Mouse (Mus musculus) brain, embryonic 14.5 days (tissue): Measurements from ENCODE around the gene Dcun1d2.

Experiments used
- CTCF ChIP-seq: fragments of 200-500 bp; IDR thresholded peaks from 2 replicates; pipeline ENCODE4 v1.5.1; 2012; ENCODE audit warnings: inconsistent platforms, mild to moderate bottlenecking, moderate library complexity, borderline replicate concordance; ENCODE audit not compliant: insufficient read depth, insufficient read length; ENCODE audit errors: extremely low read depth
- POLR2A ChIP-seq: fragments of 200-500 bp; IDR thresholded peaks from 2 replicates; pipeline ENCODE4 v1.6.1; 2012; ENCODE audit warnings: mild to moderate bottlenecking, inconsistent platforms, borderline replicate concordance; ENCODE audit not compliant: poor library complexity, insufficient read depth, insufficient read length, severe bottlenecking; ENCODE audit errors: extremely low read depth

DNA sequence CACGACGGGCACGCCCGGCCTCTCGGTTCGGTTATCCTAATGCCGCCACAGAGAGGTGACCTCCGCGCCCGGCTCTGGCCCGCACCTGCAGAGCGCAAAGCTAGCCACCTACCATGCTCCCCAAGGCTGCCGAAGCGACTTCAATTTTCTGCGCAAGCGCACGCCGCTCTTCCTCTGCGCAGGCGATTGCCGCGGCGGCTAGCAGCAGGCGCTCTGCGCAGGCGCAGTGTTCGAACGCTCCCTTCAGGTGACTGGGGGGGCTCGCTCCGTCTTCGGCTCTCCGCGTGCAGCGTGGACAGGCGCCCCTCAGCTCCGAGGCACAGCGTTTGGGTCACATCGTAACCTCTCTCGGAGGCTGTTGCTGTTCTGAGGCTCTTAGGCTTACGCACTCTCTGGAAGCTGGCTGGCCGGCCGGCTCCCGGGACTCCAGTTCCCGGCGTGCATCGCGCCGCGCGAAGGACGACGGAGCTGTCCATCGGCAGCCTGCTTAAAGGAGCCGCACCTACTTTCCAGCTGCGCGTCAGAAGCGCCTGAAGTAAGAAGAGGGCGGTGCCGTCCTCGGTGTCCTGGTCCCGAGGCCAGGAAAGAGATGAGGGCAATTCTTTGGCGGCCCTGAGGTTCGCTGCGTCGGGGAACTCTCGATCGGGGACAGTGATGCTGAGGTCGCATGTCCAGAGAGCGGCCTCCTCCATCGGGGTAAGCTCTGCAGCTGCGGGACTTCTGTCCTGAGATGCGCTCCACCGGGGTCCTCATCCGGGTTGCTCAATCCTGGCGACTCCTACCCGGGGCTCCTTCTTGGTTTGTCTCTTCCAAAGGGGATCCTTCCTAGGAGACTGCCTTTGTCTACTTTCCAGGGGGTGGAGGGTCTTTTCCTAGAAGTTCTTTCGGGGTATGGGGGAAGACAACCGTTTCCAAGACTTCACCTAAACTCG, at the start of gene Dcun1d2, which contains the start of gene Tmco3:
- TF ChIP-seq POLR2A (peak; percentile 66; the same call in 1 of the 2 replicates), CTCF (no peak)
